Mouse (Mus musculus) CH12.LX (cell line): ENCODE data around the gene St8sia1. TPM values are rescaled to one million over a fixed set of nuclear protein-coding genes. Genes with fewer than 3 reads are reported as not detected.

ENCODE experiments used
- DNase-seq: peaks from one replicate; pipeline ENCODE4 v3.0.0-alpha.2; 2013; ENCODE audit errors: extremely low read depth
- H3K27ac ChIP-seq: 2 replicates; pipeline ENCODE4 v1.5.1; 2012; ENCODE audit warnings: low read depth, mild to moderate bottlenecking, control low read depth, moderate library complexity; ENCODE audit not compliant: insufficient read depth
- H3K27me3 ChIP-seq: replicated peaks from 2 replicates; pipeline ENCODE3; 2012; ENCODE audit warnings: inconsistent platforms
- H3K36me3 ChIP-seq, 2 experiments: replicated peaks in 1 of 2; 2 replicates each; pipeline versions ENCODE3 to v1.6.1; 2012; ENCODE audit warnings: inconsistent platforms in 1 of 2, low read length in 1 of 2, mild to moderate bottlenecking in 1 of 2, mixed read lengths in 1 of 2, moderate library complexity in 1 of 2; ENCODE audit not compliant: control insufficient read depth in 1 of 2, insufficient read depth in 1 of 2
- H3K4me1 ChIP-seq, 2 experiments: 2 replicates each; pipeline ENCODE4 v1.6.1; 2012; ENCODE audit warnings: inconsistent platforms in 1 of 2, moderate library complexity in 1 of 2; ENCODE audit not compliant: insufficient read depth in 2 of 2, control insufficient read depth in 1 of 2
- H3K4me2 ChIP-seq: 2 replicates; pipeline ENCODE4 v1.6.1; 2012; ENCODE audit warnings: low read depth, mild to moderate bottlenecking, control low read depth; ENCODE audit not compliant: poor library complexity, insufficient read depth, severe bottlenecking
- H3K4me3 ChIP-seq, 3 experiments: fragments of 150-350 bp in 1 of 3; sonication (generic) in 1 of 3; replicated peaks in 1 of 3; 2 replicates each; pipeline versions ENCODE3 to v1.5.1; 2011 to 2012; ENCODE audit warnings: low read depth in 2 of 3, low read length in 2 of 3, mild to moderate bottlenecking in 2 of 3, moderate library complexity in 2 of 3, control low read depth in 1 of 3, improper control_type of control experiment in 1 of 3, inconsistent platforms in 1 of 3, mixed read lengths in 1 of 3; ENCODE audit not compliant: poor library complexity in 1 of 3
- H3K79me2 ChIP-seq: replicated peaks from 2 replicates; pipeline ENCODE4 v1.6.1; 2012; ENCODE audit warnings: mild to moderate bottlenecking, moderate library complexity; ENCODE audit not compliant: control insufficient read depth, poor library complexity, insufficient read depth, severe bottlenecking; ENCODE audit errors: extremely low read depth
- H3K9ac ChIP-seq: 2 replicates; pipeline ENCODE4 v1.6.1; 2012; ENCODE audit warnings: low read depth, mild to moderate bottlenecking, control low read depth, moderate library complexity; ENCODE audit not compliant: insufficient read depth
- H3K9me3 ChIP-seq: replicated peaks from 2 replicates; pipeline ENCODE3; 2012; ENCODE audit warnings: low read length, inconsistent platforms, mixed read lengths
- BHLHE40 ChIP-seq: IDR thresholded peaks from 2 replicates; pipeline ENCODE4 v1.6.1; 2011; ENCODE audit warnings: mild to moderate bottlenecking, low read depth, low read length, improper control_type of control experiment
- CHD1 ChIP-seq: IDR thresholded peaks from 2 replicates; pipeline ENCODE4 v1.6.1; 2012; ENCODE audit warnings: low read depth, low read length, improper control_type of control experiment, inconsistent platforms
- CHD2 ChIP-seq: IDR thresholded peaks from 2 replicates; pipeline ENCODE4 v1.6.1; 2011; ENCODE audit warnings: low read length, improper control_type of control experiment
- CTCF ChIP-seq, 2 experiments: IDR thresholded peaks in 1 of 2; conservative IDR thresholded peaks in 1 of 2; 2 replicates each; pipeline ENCODE4 v1.5.1; 2011 to 2012; ENCODE audit warnings: low read depth in 2 of 2, low read length in 2 of 2, improper control_type of control experiment in 1 of 2, inconsistent platforms in 1 of 2, mild to moderate bottlenecking in 1 of 2, moderate library complexity in 1 of 2
- ELF1 ChIP-seq: IDR thresholded peaks from 2 replicates; pipeline ENCODE4 v1.6.1; 2014; ENCODE audit warnings: low read depth, mild to moderate bottlenecking, inconsistent platforms, low read length, improper control_type of control experiment
- EP300 ChIP-seq: IDR thresholded peaks from 2 replicates; pipeline ENCODE4 v1.6.1; 2011; ENCODE audit warnings: low read length, improper control_type of control experiment
- ETS1 ChIP-seq: conservative IDR thresholded peaks from 2 replicates; pipeline ENCODE4 v1.6.1; 2012; ENCODE audit warnings: low read depth, mild to moderate bottlenecking, inconsistent platforms, low read length, improper control_type of control experiment, moderate library complexity
- JUN ChIP-seq: IDR thresholded peaks from 2 replicates; pipeline ENCODE4 v1.6.1; 2011; ENCODE audit warnings: low read depth, mild to moderate bottlenecking, low read length, improper control_type of control experiment, moderate library complexity; ENCODE audit not compliant: insufficient read depth
- JUND ChIP-seq: conservative IDR thresholded peaks from 2 replicates; pipeline ENCODE4 v1.6.1; 2011; ENCODE audit warnings: low read depth, low read length, improper control_type of control experiment
- KAT2A ChIP-seq: IDR thresholded peaks from 2 replicates; pipeline ENCODE4 v1.6.1; 2012; ENCODE audit warnings: low read length, improper control_type of control experiment, inconsistent platforms; ENCODE audit not compliant: insufficient replicate concordance
- MAFK ChIP-seq: IDR thresholded peaks from 2 replicates; pipeline ENCODE4 v1.6.1; 2011; ENCODE audit warnings: low read length, improper control_type of control experiment; ENCODE audit not compliant: insufficient replicate concordance
- MAX ChIP-seq: IDR thresholded peaks from 2 replicates; pipeline ENCODE4 v1.6.1; 2011; ENCODE audit warnings: low read length, improper control_type of control experiment
- MAZ ChIP-seq: IDR thresholded peaks from 2 replicates; pipeline ENCODE4 v1.6.1; 2012; ENCODE audit warnings: low read depth, mild to moderate bottlenecking, inconsistent platforms, low read length, improper control_type of control experiment, moderate library complexity
- MEF2A ChIP-seq: IDR thresholded peaks from 2 replicates; pipeline ENCODE4 v1.6.1; 2014; ENCODE audit warnings: low read depth, mild to moderate bottlenecking, inconsistent platforms, low read length, improper control_type of control experiment, borderline replicate concordance
- MXI1 ChIP-seq: IDR thresholded peaks from 2 replicates; pipeline ENCODE4 v1.6.1; 2011; ENCODE audit warnings: mild to moderate bottlenecking, low read depth, low read length, improper control_type of control experiment
- NELFE ChIP-seq: IDR thresholded peaks from 2 replicates; pipeline ENCODE4 v1.6.1; 2011; ENCODE audit warnings: low read depth, low read length, improper control_type of control experiment
- NRF1 ChIP-seq: IDR thresholded peaks from 2 replicates; pipeline ENCODE4 v1.6.1; 2014; ENCODE audit warnings: low read depth, mild to moderate bottlenecking, inconsistent platforms, low read length, improper control_type of control experiment, moderate library complexity
- POLR2A ChIP-seq: IDR thresholded peaks from 2 replicates; pipeline ENCODE4 v1.6.1; 2011; ENCODE audit warnings: low read depth, mild to moderate bottlenecking, improper control_type of control experiment, low read length
- POLR2AphosphoS2 ChIP-seq: IDR thresholded peaks from 2 replicates; pipeline ENCODE4 v1.6.1; 2011; ENCODE audit warnings: low read depth, low read length, improper control_type of control experiment
- RAD21 ChIP-seq: IDR thresholded peaks from 2 replicates; pipeline ENCODE4 v1.6.1; 2011; ENCODE audit warnings: low read depth, mild to moderate bottlenecking, low read length, improper control_type of control experiment, moderate library complexity
- RCOR1 ChIP-seq: conservative IDR thresholded peaks from 2 replicates; pipeline ENCODE4 v1.6.1; 2012; ENCODE audit warnings: low read depth, mild to moderate bottlenecking, inconsistent platforms, low read length, improper control_type of control experiment
- SIN3A ChIP-seq: IDR thresholded peaks from 2 replicates; pipeline ENCODE4 v1.6.1; 2012; ENCODE audit warnings: low read length, improper control_type of control experiment, inconsistent platforms
- TBP ChIP-seq: conservative IDR thresholded peaks from 2 replicates; pipeline ENCODE4 v1.6.1; 2011; ENCODE audit warnings: low read depth, low read length, improper control_type of control experiment
- UBTF ChIP-seq: IDR thresholded peaks from 2 replicates; pipeline ENCODE4 v1.6.1; 2012; ENCODE audit warnings: low read depth, mild to moderate bottlenecking, inconsistent platforms, low read length, improper control_type of control experiment, moderate library complexity
- USF1 ChIP-seq: IDR thresholded peaks from 2 replicates; pipeline ENCODE4 v1.6.1; 2014; ENCODE audit warnings: low read depth, mild to moderate bottlenecking, inconsistent platforms, low read length, improper control_type of control experiment
- USF2 ChIP-seq: conservative IDR thresholded peaks from 2 replicates; pipeline ENCODE4 v1.6.1; 2011; ENCODE audit warnings: low read depth, low read length, improper control_type of control experiment
- ZKSCAN1 ChIP-seq: IDR thresholded peaks from 2 replicates; pipeline ENCODE4 v1.6.1; 2012; ENCODE audit warnings: low read depth, inconsistent platforms, low read length, improper control_type of control experiment, borderline replicate concordance
- ZMIZ1 ChIP-seq: IDR thresholded peaks from 2 replicates; pipeline ENCODE4 v1.6.1; 2012; ENCODE audit warnings: low read depth, mild to moderate bottlenecking, inconsistent platforms, low read length, improper control_type of control experiment
- ZNF384 ChIP-seq: IDR thresholded peaks from 2 replicates; pipeline ENCODE4 v1.6.1; 2012; ENCODE audit warnings: low read depth, low read length, improper control_type of control experiment, inconsistent platforms
- dilution Hi-C: fragments of 300-500 bp; cut with MboI; formaldehyde crosslinking; loops from 2 replicates; pipeline ENCODE4 v1.14.3; 2020; ENCODE audit warnings: low sequenced_read_pairs; ENCODE audit not compliant: extremely low pct_unique_long_range_greater_than_20kb, extremely low pct_ligation_motif_present
- in situ Hi-C: fragments of 300-500 bp; cut with MboI; formaldehyde crosslinking; loops from 3 replicates; pipeline ENCODE4 v1.14.3; 2019; ENCODE audit warnings: low sequenced_read_pairs, low pct_ligation_motif_present, low pct_unique_long_range_greater_than_20kb, mixed read lengths
- polyA plus RNA-seq: library from polyadenylated mRNA; unstranded; fragments of >175 nt; gene quantifications from 2 replicates; pipeline ENCODE4 v1.2.1, GENCODE M21; 2012; ENCODE audit warnings: low read depth; ENCODE audit not compliant: insufficient read length
- total RNA-seq, 2 experiments: library from RNA; depleted of rRNA; stranded (reverse); fragments of 300-350 nt in 1 of 2; fragments of >200 nt in 1 of 2; gene quantifications; 2 replicates each; pipeline ENCODE4 v1.2.3; 2012 to 2014

St8sia1 gene
- total and polyA plus RNA-seq, 3 experiments, result 0.13 to 0.51 (median 0.20) TPM

DNA sequence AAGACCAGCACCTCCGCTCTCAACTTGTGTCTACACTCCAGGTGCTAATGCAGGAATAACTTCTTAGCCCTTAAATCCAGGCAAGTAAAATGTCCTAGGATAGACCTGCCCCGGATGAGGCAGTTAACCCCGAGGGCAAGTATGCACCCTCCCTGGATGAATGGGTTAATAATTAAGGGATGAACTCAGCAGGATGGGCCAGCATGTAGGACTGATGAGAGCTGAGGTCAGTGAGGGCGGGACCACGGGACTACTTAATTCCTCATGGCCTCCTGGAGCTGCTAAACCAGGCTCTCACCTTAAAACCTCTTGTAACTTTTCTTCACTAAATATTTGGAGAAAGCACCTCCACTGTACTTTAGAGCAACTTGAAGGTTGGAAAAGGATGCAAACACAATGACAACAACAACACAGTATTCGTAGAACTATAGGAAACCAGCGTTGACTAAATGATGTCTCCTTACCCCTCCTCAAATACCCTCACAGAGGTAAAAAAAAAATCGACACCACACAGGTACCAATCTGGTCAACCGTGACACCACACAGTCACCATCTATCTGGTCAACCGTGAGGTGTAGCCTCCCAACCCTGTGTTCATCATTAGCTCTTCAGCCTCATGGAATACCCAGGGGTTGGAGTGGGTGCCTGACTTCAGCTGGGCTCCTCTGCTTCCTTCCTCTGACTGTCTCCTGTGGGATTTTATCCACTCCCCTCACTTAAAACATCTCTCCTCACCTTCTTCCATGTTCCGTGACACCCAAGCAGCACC, 90.3 kb downstream of the St8sia1 start:
- Histone ChIP-seq H3K9me3 (no peaks in the 10 kb centered on the region), H3K27me3 (no peaks in the 10 kb centered on the region), H3K79me2 (no peaks in the 10 kb centered on the region), H3K9ac (no peak overlapping the region), H3K4me2 (no peak overlapping the region), H3K36me3 (no peaks in the 10 kb centered on the region), H3K27ac (no peak overlapping the region), H3K4me3 (no peak overlapping the region), H3K4me1 (peaks cover 12 to 52% of the 10 kb centered on the region in 2 experiments)
- in situ Hi-C loops, result loop anchor here (25.0 kb wide), 1 partner anchor 88 kb away; the partner anchor contains the start of gene St8sia1
- dilution Hi-C loops, result no loop called here
- no peak for DNase-seq
- TF ChIP-seq ZKSCAN1, result no peak
- TF ChIP-seq RAD21, result no peak
- no peak for TF ChIP-seq ELF1
- TF ChIP-seq USF1, result no peak
- no peak for TF ChIP-seq USF2
- TF ChIP-seq MXI1, result no peak
- no peak for TF ChIP-seq ZNF384
- TF ChIP-seq, all 38 proteins: peak for 0

- Histone ChIP-seq H3K36me3 (no peaks in the 10 kb centered on the region), H3K27me3 (no peaks in the 10 kb centered on the region), H3K9ac (peak overlapping the region; percentile 40), H3K4me2 (peak overlapping the region; percentile 81), H3K79me2 (no peaks in the 10 kb centered on the region), H3K9me3 (no peaks in the 10 kb centered on the region), H3K4me1 (peaks cover 20 to 62% of the 10 kb centered on the region in 2 experiments), H3K27ac (peak overlapping the region; percentile 86), H3K4me3 (peak overlapping the region in 1 of 3 experiments; percentile 18)
- dilution Hi-C loops (no loop called here), in situ Hi-C loops (loop anchor here (25.0 kb wide), 1 partner anchor 92 kb away; the partner anchor contains the start of gene St8sia1)
- peak; percentile 55 for DNase-seq
- TF ChIP-seq MAX, result peak; percentile 56
- TF ChIP-seq POLR2A, result no peak
- 0 out of 2 replicates have a peak, but pooled peaks have one; percentile 54 for TF ChIP-seq MEF2A
- no peak for TF ChIP-seq CTCF (conservative IDR thresholded peaks at IDR 0.05 in 1 of 2, IDR thresholded peaks at IDR 0.05 in 1 of 2; ENCODE audit: low read depth in 2 of 2, low read length in 2 of 2)
- peak; percentile 54; the same call in 1 of the 2 replicates for TF ChIP-seq CHD2
- peak; percentile 44 for TF ChIP-seq USF1
- no peak for TF ChIP-seq TBP
- TF ChIP-seq RAD21, result no peak
- TF ChIP-seq ETS1, result peak; percentile 59
- TF ChIP-seq ZNF384, result peak; percentile 65
- peak; percentile 61 for TF ChIP-seq BHLHE40
- peak; percentile 57; the same call in 1 of the 2 replicates for TF ChIP-seq MXI1
- TF ChIP-seq NRF1, result no peak
- no peak for TF ChIP-seq CHD1
- TF ChIP-seq NELFE, result no peak
- no peak for TF ChIP-seq JUND
- peak; percentile 52; the same call in 1 of the 2 replicates for TF ChIP-seq MAFK
- TF ChIP-seq SIN3A, result peak; percentile 71
- TF ChIP-seq MAZ, result peak; percentile 74
- 0 out of 2 replicates have a peak, but pooled peaks have one; percentile 46 for TF ChIP-seq KAT2A
- TF ChIP-seq ZMIZ1, result no peak
- no peak; the same call in 1 of the 2 replicates for TF ChIP-seq JUN
- TF ChIP-seq ELF1, result peak; percentile 28; the same call in 1 of the 2 replicates
- no peak for TF ChIP-seq UBTF
- peak; percentile 84 for TF ChIP-seq RCOR1
- TF ChIP-seq EP300, result peak; percentile 78; the same call in 1 of the 2 replicates
- no peak for TF ChIP-seq POLR2AphosphoS2
These were observed 94.4 kb downstream of the St8sia1 start for GRCm38 (mm10) chr6:142869715-142870422.
